Mouse (Mus musculus) midbrain, embryonic 12.5 days (tissue): ENCODE measurements around the gene Lmln. TPM values are rescaled to one million over a fixed set of nuclear protein-coding genes. Genes with fewer than 3 reads are reported as not detected.
"Not testable (repeated sequence)": the region's sequence is repeated elsewhere in the genome, so short reads cannot be mapped to it uniquely, and the experiment has no call there.

Experiments
- ATAC-seq: fragments of 200-750 bp; cut with Nextera tagmentation; 2 replicates; pipeline ENCODE4 v1.8.0; 2017; ENCODE audit warnings: low read depth, moderate TSS enrichment, moderate library complexity; ENCODE audit not compliant: low FRiP score
- H3K27ac ChIP-seq: fragments of 300-500 bp; sonication (generic); replicated peaks from 2 replicates; pipeline ENCODE4 v1.5.1; 2016; ENCODE audit warnings: mild to moderate bottlenecking
- H3K27me3 ChIP-seq: fragments of 300-500 bp; sonication (generic); 2 replicates; pipeline ENCODE4 v1.6.1; 2016; ENCODE audit warnings: mild to moderate bottlenecking
- H3K36me3 ChIP-seq: fragments of 300-500 bp; sonication (generic); 2 replicates; pipeline ENCODE4 v1.6.1; 2016
- H3K4me1 ChIP-seq: fragments of 300-500 bp; sonication (generic); 2 replicates; pipeline ENCODE4 v1.6.1; 2016
- H3K4me2 ChIP-seq: fragments of 300-500 bp; sonication (generic); replicated peaks from 2 replicates; pipeline ENCODE4 v1.6.1; 2016; ENCODE audit warnings: mild to moderate bottlenecking, moderate library complexity
- H3K4me3 ChIP-seq: fragments of 300-500 bp; sonication (generic); 2 replicates; pipeline ENCODE4 v1.5.1; 2016; ENCODE audit warnings: mild to moderate bottlenecking
- H3K9ac ChIP-seq: fragments of 300-500 bp; sonication (generic); replicated peaks from 2 replicates; pipeline ENCODE4 v1.6.1; 2016; ENCODE audit warnings: mild to moderate bottlenecking, moderate library complexity
- H3K9me3 ChIP-seq: fragments of 300-500 bp; sonication (generic); 2 replicates; pipeline ENCODE4 v1.6.1; 2016; ENCODE audit warnings: mild to moderate bottlenecking
- WGBS: fragments of 180-500 bp; shearing (Covaris S2); methylation state at CpG from one replicate; pipeline ENCODE4 v1.1.7; 2016; 5-methylcytosine and 5-hydroxymethylcytosine counted together
- polyA plus RNA-seq: library from polyadenylated mRNA; unstranded; fragments of >200 nt; fragmentation: Nextera tagmentation; extraction: Ambion mirVana; gene quantifications from 2 replicates; pipeline ENCODE4 v1.2.1, GENCODE M21; 2016

Lmln gene
- polyA plus RNA-seq, 1 experiment from 2014 or later: 3.1 TPM

- Histone ChIP-seq H3K9ac (no peak overlapping the region), H3K4me3 (no peak overlapping the region), H3K27me3 (no peaks in the 10 kb centered on the region), H3K36me3 (no peaks in the 10 kb centered on the region), H3K27ac (no peak overlapping the region), H3K9me3 (no peaks in the 10 kb centered on the region), H3K4me2 (no peak overlapping the region), H3K4me1 (no peaks in the 10 kb centered on the region)
- no peak for ATAC-seq
- WGBS: 81% methylated on average over 1 of the region's 1 CpGs
Measured at GRCm38 (mm10) chr16:33042682-33043081, 19.6 kb upstream of the Lmln start.

GRCm38 (mm10) chr16:33043268-33043667, 19.1 kb upstream of the Lmln start:
- Histone ChIP-seq H3K4me1 (no peaks in the 10 kb centered on the region), H3K36me3 (no peaks in the 10 kb centered on the region), H3K27ac (no peak overlapping the region), H3K9me3 (no peaks in the 10 kb centered on the region), H3K9ac (no peak overlapping the region), H3K27me3 (no peaks in the 10 kb centered on the region), H3K4me2 (no peak overlapping the region), H3K4me3 (no peak overlapping the region)
- ATAC-seq: no peak
- 87% methylated on average over 2 of the region's 2 CpGs for WGBS

- Histone ChIP-seq H3K9me3 (no peaks in the 10 kb centered on the region), H3K4me2 (no peak overlapping the region), H3K27me3 (no peaks in the 10 kb centered on the region), H3K4me1 (no peaks in the 10 kb centered on the region), H3K9ac (no peak overlapping the region), H3K27ac (no peak overlapping the region), H3K4me3 (no peak overlapping the region), H3K36me3 (no peaks in the 10 kb centered on the region)
- ATAC-seq: no peak
- 97% methylated on average over 1 of the region's 1 CpGs for WGBS
Measured at GRCm38 (mm10) chr16:33048004-33048403, 14.3 kb upstream of the Lmln start.

- ATAC-seq: no peak
- no peak overlapping the region for H3K9ac ChIP-seq
- no peaks in the 10 kb centered on the region for H3K36me3 ChIP-seq
- no peaks in the 10 kb centered on the region for H3K27me3 ChIP-seq
- H3K4me3 ChIP-seq: no peak overlapping the region
- no peak overlapping the region for H3K4me2 ChIP-seq
- 82% methylated on average over 2 of the region's 2 CpGs for WGBS
- no peak overlapping the region for H3K27ac ChIP-seq
- H3K4me1 ChIP-seq: no peaks in the 10 kb centered on the region
- H3K9me3 ChIP-seq: no peaks in the 10 kb centered on the region
Measured at GRCm38 (mm10) chr16:33048686-33049085, 13.6 kb upstream of the Lmln start.

GRCm38 (mm10) chr16:33049809-33050208, 12.5 kb upstream of the Lmln start:
- Histone ChIP-seq H3K27me3 (no peaks in the 10 kb centered on the region), H3K4me2 (no peak overlapping the region), H3K4me3 (no peak overlapping the region), H3K9me3 (no peaks in the 10 kb centered on the region), H3K27ac (no peak overlapping the region), H3K36me3 (no peaks in the 10 kb centered on the region), H3K4me1 (no peaks in the 10 kb centered on the region), H3K9ac (no peak overlapping the region)
- no peak for ATAC-seq
- 92% methylated on average over 16 of the region's 16 CpGs for WGBS

- ATAC-seq: no peak
- H3K9me3 ChIP-seq: no peaks in the 10 kb centered on the region
- 78% methylated on average over 5 of the region's 5 CpGs for WGBS
Measured at GRCm38 (mm10) chr16:33053141-33053540, 9.2 kb upstream of the Lmln start.

GRCm38 (mm10) chr16:33054927-33055326, 7.4 kb upstream of the Lmln start:
- H3K27me3 ChIP-seq, H3K9ac ChIP-seq, H3K27ac ChIP-seq, H3K9me3 ChIP-seq, H3K4me2 ChIP-seq, H3K4me3 ChIP-seq, ATAC-seq: not testable (repeated sequence)
- Histone ChIP-seq H3K36me3 (peaks cover 21% of the 10 kb centered on the region), H3K4me1 (peaks cover 24% of the 10 kb centered on the region)
- WGBS: 78% methylated on average over 2 of the region's 2 CpGs

More at GRCm38 (mm10) chr16:33053141-33053540, 9.2 kb upstream of the Lmln start:
- Histone ChIP-seq H3K27me3 (no peaks in the 10 kb centered on the region), H3K4me2 (no peak overlapping the region), H3K27ac (no peak overlapping the region), H3K4me3 (no peak overlapping the region), H3K4me1 (peaks cover 12% of the 10 kb centered on the region), H3K9ac (no peak overlapping the region), H3K36me3 (peaks cover 3% of the 10 kb centered on the region)

- no peaks in the 10 kb centered on the region for H3K27me3 ChIP-seq
- peak overlapping the region; percentile 92 for H3K4me3 ChIP-seq
- H3K9me3 ChIP-seq: no peaks in the 10 kb centered on the region
- H3K4me1 ChIP-seq: peaks cover 24% of the 10 kb centered on the region
- ATAC-seq: peak; percentile 31; the same call in 1 of the 2 replicates
- peaks cover 29% of the 10 kb centered on the region for H3K36me3 ChIP-seq
- peak overlapping the region; percentile 98 for H3K9ac ChIP-seq
- no peak overlapping the region for H3K27ac ChIP-seq
- H3K4me2 ChIP-seq: peak overlapping the region; percentile 59
- 18% methylated on average over 10 of the region's 10 CpGs for WGBS
Measured at GRCm38 (mm10) chr16:33055655-33056054, 6.7 kb upstream of the Lmln start.

- Histone ChIP-seq H3K9me3 (no peaks in the 10 kb centered on the region), H3K27me3 (no peaks in the 10 kb centered on the region), H3K36me3 (peaks cover 33% of the 10 kb centered on the region), H3K27ac (peak within 1 kb of the TSS; percentile 89), H3K4me3 (peak within 1 kb of the TSS; percentile 92), H3K4me1 (peaks cover 24% of the 10 kb centered on the region), H3K4me2 (peak within 1 kb of the TSS; percentile 59), H3K9ac (peak within 1 kb of the TSS; percentile 98)
- under 1% methylated on average over 47 of the region's 47 CpGs for WGBS
- peak; percentile 95 for ATAC-seq
Measured at GRCm38 (mm10) chr16:33056095-33056785, 6.1 kb upstream of the Lmln start, which contains the start of the genes Iqcg and Rpl35a. Gene Iqcg (minus strand): TSS chr16:33056218. Gene Rpl35a (plus strand): TSS chr16:33056453.

GRCm38 (mm10) chr16:33056786-33057185, 5.5 kb upstream of the Lmln start:
- under 1% methylated on average over 24 of the region's 24 CpGs for WGBS
- peak; percentile 47 for ATAC-seq
- H3K4me1 ChIP-seq: peaks cover 27% of the 10 kb centered on the region
- peak overlapping the region; percentile 92 for H3K4me3 ChIP-seq
- no peaks in the 10 kb centered on the region for H3K9me3 ChIP-seq
- H3K4me2 ChIP-seq: peak overlapping the region; percentile 59
- H3K36me3 ChIP-seq: peaks cover 33% of the 10 kb centered on the region
- H3K27me3 ChIP-seq: no peaks in the 10 kb centered on the region
- peak overlapping the region; percentile 89 for H3K27ac ChIP-seq
- H3K9ac ChIP-seq: peak overlapping the region; percentile 98

GRCm38 (mm10) chr16:33058033-33058432, 4.3 kb upstream of the Lmln start:
- ATAC-seq: no peak
- Histone ChIP-seq H3K4me1 (peaks cover 33% of the 10 kb centered on the region), H3K27ac (no peak overlapping the region), H3K27me3 (no peaks in the 10 kb centered on the region), H3K36me3 (peaks cover 33% of the 10 kb centered on the region), H3K9me3 (no peaks in the 10 kb centered on the region), H3K9ac (peak overlapping the region; percentile 34; the same call in 1 of the 2 replicates), H3K4me2 (peak overlapping the region; percentile 59), H3K4me3 (peak overlapping the region; percentile 92; the same call in 1 of the 2 replicates)
- 93% methylated on average over 16 of the region's 16 CpGs for WGBS

- not testable (repeated sequence) for H3K9me3 ChIP-seq, H3K4me3 ChIP-seq, H3K27ac ChIP-seq, H3K27me3 ChIP-seq, ATAC-seq
- WGBS: 94% methylated on average over 9 of the region's 9 CpGs
- Histone ChIP-seq H3K4me2 (0 out of 2 replicates have a peak overlapping the region, but pooled peaks have one; percentile 59), H3K9ac (0 out of 2 replicates have a peak overlapping the region, but pooled peaks have one; percentile 34), H3K36me3 (peaks cover 33% of the 10 kb centered on the region), H3K4me1 (peaks cover 39% of the 10 kb centered on the region)
Measured at GRCm38 (mm10) chr16:33058656-33059055, 3.7 kb upstream of the Lmln start.
